Mouse (Mus musculus) heart, postnatal 0 days (tissue): ENCODE measurements around the gene Camsap1.

Experiments used
- CTCF ChIP-seq: IDR thresholded peaks from 2 replicates; pipeline ENCODE4 v1.5.1; 2016; ENCODE audit warnings: antibody characterized with exemption, control low read depth, low read depth
- EP300 ChIP-seq: IDR thresholded peaks from 2 replicates; pipeline ENCODE4 v1.6.1; 2016; ENCODE audit warnings: antibody characterized with exemption, low read depth

DNA sequence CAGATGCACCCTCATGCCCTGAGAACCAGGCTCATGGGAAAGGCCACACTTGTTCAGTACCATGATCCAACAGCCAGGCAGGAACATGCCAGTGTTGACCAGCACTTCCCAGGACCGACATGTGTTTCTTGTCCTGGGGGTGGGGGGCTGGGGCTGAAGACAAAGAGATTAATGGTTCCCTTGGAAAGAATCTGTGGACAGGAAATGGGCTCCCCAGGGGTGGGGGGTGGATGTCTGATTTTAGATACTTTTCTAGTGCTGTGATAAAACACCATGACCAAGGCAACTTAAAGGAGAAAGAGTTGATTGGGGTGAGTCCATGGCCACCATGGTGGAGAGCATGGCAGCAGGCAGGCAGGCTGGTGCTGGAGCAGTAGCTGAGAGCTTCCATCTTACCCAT lies 100.8 kb downstream of the Camsap1 start:
- TF ChIP-seq CTCF (no peak), EP300 (no peak)
